Mouse (Mus musculus): ENCODE measurements around the gene Ephx3.
"Not testable (repeated sequence)": the region's sequence is repeated elsewhere in the genome, so short reads cannot be mapped to it uniquely, and the experiment has no call there.

Gene Ephx3

GRCm38 (mm10) chr17:32188863-32189636 is at the start of gene Ephx3:
Gene Ephx3, minus strand, starts transcription at chr17:32189549.
- no peak for DNase-seq (ENCODE audit: low spot score)

- DNase-seq (ENCODE audit: low spot score) = no peak
Measured at GRCm38 (mm10) chr17:32238589-32238988, 49.2 kb upstream of the Ephx3 start.

DNA sequence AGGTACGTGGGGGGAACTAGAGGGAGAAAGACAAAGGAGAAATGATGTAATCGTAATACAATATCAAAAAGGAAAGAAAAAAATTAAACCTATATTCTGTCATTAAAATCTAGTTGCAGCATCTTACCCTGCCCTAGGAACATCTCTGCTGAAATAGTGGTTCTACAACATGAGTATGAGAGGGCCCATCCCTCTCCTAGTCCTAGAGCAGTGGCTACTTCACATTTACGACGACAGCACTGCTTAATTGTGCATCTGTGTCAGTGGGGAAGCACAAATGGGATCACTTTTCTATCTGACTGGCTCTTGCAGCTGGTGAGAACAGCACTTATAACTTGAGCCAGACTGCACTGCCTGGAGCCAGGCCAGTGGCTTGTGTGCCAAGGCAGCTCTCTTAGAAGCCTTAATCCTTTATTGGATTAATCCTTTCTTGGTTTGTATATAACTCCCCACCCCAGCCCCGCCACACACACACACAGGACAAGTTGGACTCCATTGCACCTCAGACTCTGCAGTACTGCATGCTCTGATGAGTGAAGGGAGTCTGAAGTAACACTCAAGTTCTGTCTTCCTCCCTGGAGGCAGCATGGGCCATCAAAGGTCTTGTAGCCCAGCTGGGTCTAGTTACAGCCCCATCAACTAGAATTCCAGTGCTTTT is 46.3 kb upstream of the Ephx3 start:
- DNase-seq (ENCODE audit: low spot score) = peak; percentile 57

DNA sequence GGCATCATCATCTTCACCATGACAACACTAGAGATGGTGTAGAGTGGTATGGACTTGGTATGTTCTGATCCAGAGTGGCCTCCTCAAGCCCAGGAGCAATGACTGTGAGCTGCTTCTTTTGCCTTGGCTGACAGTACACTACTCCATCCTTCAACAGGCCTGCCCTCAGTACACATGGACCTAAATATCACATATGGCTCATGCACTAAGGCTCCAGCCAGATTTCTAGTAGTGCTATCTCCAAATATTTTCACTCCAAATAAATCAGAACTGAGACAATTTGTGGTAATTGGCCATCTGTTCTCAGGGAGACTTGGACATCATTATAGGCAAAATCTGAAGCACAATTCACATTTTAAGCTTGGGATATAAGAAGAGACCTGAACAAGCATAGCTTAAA is 43.8 kb upstream of the Ephx3 start:
- no peak for DNase-seq (ENCODE audit: low spot score)

GRCm38 (mm10) chr17:32229256-32229655 is 39.9 kb upstream of the Ephx3 start:
- DNase-seq (ENCODE audit: low spot score) = no peak

- no peak for DNase-seq (ENCODE audit: low spot score)
Measured at GRCm38 (mm10) chr17:32220873-32221272, 31.5 kb upstream of the Ephx3 start.

GRCm38 (mm10) chr17:32215587-32215986 is 26.2 kb upstream of the Ephx3 start:
- not testable (repeated sequence) for DNase-seq (ENCODE audit: low spot score)

GRCm38 (mm10) chr17:32211554-32211953 is 22.2 kb upstream of the Ephx3 start:
- not testable (repeated sequence) for DNase-seq (ENCODE audit: low spot score)

GRCm38 (mm10) chr17:32209752-32210151 is 20.4 kb upstream of the Ephx3 start:
- DNase-seq (ENCODE audit: low spot score) = peak; percentile 82

- DNase-seq (ENCODE audit: low spot score) = no peak
Measured at GRCm38 (mm10) chr17:32209144-32209543, 19.8 kb upstream of the Ephx3 start.

DNA sequence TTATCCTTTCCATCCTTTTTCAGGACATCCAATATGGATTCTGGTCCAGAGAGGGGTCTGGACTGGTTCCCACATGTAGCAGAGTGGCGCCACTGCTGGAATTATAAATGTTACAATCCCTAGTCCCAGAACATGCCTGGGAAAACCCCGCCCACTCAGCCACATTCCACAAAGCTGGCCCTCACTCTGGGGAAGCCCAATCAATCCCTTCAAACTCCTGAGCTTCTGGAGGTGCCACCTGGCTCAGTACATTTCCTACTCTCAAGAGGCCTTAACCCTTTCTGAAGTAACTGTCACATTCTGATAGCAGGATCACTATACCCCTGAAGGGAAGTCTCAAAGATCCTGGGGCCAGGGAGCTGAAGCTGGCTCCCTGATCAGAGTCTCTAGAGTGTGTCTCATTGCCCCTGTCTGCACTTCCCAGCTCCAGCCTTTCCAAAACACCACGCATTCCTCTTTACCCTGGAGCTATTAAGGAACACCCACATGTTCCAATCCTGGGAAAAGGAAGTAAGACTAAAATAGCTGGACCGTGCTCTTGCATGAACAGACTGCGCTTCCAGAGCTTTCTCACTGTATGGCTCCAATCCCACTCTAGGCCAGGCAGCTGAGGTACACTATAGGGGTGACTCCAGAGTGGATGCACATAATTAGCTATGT is 18.4 kb upstream of the Ephx3 start:
- no peak for DNase-seq (ENCODE audit: low spot score)

DNA sequence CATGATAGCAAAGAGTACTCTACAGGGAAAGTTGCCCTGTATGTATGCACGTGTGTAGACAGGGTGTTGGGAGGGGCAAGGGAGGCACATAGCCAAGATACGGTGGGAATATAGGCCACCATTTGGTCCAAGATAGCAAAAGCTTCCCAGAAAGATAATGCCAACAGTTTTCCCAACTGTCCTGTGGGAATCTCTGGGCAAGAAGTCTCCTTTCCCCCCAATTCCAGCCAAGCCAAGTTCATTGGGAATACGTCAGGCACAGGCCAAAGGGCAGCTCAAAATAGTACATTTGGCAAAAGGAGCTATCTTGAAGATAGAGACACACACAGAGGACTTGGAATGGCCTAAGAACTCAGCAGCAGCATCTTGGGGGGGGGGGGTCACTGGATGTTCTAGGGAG is 16.0 kb upstream of the Ephx3 start:
- DNase-seq (ENCODE audit: low spot score) = no peak

- no peak for DNase-seq (ENCODE audit: low spot score)
Measured at GRCm38 (mm10) chr17:32202972-32203371, 13.6 kb upstream of the Ephx3 start.

GRCm38 (mm10) chr17:32201086-32201485 is 11.7 kb upstream of the Ephx3 start:
- DNase-seq (ENCODE audit: low spot score) = no peak

DNA sequence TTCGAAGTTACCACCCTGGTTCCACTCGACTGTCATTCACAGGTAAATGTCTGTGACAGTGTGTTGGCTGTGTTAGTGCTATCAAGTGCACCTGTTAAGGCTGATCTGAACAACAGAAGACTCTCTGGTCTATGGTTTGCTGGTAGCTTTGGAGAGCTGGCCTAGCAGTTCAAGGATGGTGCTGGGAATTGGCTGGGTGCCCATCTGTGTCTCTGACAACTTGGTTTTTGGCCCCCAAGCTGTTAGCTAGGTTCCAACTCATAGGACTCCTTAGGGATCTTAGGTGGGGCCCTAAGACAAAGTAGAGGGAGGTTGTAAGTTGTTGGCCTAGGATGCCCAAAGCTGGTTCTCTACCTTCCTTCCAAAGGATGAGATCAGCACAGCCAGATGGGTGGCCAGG is 10.4 kb upstream of the Ephx3 start:
- DNase-seq (ENCODE audit: low spot score) = no peak

GRCm38 (mm10) chr17:32197156-32197555 is 7.8 kb upstream of the Ephx3 start:
- no peak for DNase-seq (ENCODE audit: low spot score)

GRCm38 (mm10) chr17:32195725-32196124 is 6.4 kb upstream of the Ephx3 start:
- DNase-seq (ENCODE audit: low spot score) = no peak

DNA sequence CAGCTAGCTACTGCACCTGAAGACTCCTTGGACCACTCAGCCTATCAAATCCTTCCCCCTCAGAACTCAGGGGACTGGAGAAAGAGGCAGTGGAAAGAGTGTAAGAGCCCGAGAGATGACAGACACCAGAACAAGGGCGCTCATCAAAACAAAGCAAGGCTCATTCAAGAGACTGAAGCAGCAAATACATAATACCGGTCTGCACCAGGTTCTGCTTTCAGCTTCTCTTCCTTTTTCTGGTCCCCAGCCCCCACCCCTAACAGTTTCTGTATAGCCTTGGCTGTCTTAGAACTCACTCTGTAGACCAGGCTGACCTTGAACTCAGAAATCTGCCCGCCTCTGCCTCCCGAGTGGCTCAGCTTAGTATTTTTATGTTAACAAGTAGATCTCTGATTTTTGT is 3.7 kb upstream of the Ephx3 start:
- no peak for DNase-seq (ENCODE audit: low spot score)

DNA sequence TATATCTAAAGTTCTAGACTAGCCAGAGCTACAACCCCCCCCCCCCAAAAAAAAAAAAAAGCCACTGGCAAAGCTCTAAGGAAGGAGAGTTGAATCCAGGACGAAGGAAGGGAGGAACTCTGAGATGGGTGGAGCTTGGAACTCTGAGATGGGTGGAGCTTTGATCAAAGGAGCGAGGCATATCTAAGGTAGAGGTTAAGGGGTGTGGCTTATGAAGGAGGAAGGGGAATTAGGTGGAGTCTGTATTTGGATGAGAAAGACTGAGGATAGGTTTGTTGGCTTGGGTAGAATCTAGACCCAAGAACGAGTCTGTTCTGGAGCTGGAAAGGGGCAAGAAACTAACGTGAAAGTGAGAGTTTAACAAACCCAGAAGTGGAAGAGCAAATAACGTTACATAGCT is 501 bp upstream of the Ephx3 start:
- DNase-seq (ENCODE audit: low spot score) = no peak

DNA sequence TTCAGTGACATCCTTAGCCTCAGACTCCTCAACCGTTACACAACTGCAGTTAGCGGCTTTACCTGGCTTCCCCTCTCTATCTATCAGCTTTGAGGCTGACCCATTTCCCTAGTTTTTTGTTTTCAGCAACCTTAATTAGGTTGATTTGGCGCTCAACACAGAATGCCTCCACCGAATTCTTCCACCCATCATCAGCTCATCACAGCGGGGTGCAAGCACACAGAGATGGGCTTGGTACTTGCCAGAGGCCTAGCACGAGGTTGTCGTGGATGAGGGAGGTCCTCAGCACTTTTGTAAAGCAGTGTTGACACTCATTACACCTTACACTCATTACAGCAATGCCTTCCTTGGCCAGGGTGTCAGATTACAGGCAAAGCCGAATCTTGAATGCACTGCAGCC is 6.3 kb downstream of the Ephx3 start:
- DNase-seq (ENCODE audit: low spot score) = no peak

GRCm38 (mm10) chr17:32179621-32180491 is 9.5 kb downstream of the Ephx3 start:
- no peak for DNase-seq (ENCODE audit: low spot score)

DNA sequence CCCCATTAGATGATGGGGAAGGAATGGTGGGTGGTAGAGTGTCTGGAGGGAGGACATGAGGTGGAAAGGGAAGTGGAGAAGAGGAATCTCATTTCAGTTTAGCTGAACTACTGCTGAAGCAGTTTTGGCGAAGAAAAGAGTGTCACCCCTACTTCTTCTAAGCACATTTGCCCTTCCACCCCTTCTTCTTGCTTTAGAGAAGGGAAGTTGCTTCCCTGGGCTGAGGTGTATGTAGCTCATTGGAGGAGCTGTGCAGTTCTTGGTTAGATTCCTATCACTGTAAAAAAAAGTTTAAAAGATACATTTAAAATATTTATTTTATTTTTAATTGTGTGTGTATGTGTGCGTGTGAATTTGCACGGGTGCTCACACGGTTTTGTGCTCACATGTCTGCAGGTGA is 12.4 kb downstream of the Ephx3 start:
- DNase-seq (ENCODE audit: low spot score) = no peak

All from testis, postnatal 10 days (tissue).